Mouse (Mus musculus) stomach, embryonic 14.5 days (tissue): ENCODE data around the gene Slc30a1. TPM values are rescaled to one million over a fixed set of nuclear protein-coding genes. Genes with fewer than 3 reads are reported as not detected.
A peak's percentile ranks its signal among the peaks of the same experiment; 100 is the strongest.

Experiments
- ATAC-seq: fragments of 200-750 bp; cut with Nextera tagmentation; 2 replicates; pipeline ENCODE4 v1.8.0; 2017; ENCODE audit warnings: low read depth, moderate TSS enrichment; ENCODE audit not compliant: insufficient number of reproducible peaks, insufficient read depth, low FRiP score
- H3K27ac ChIP-seq: fragments of 300-500 bp; sonication (generic); 2 replicates; pipeline ENCODE4 v1.5.1; 2014; ENCODE audit warnings: mild to moderate bottlenecking, low read length, moderate library complexity, mixed read lengths
- H3K27me3 ChIP-seq: fragments of 300-500 bp; sonication (generic); 2 replicates; pipeline ENCODE4 v1.6.1; 2014; ENCODE audit warnings: low read length, control low read depth, mixed read lengths; ENCODE audit not compliant: control insufficient read depth, insufficient read depth
- H3K36me3 ChIP-seq: fragments of 300-500 bp; sonication (generic); 2 replicates; pipeline ENCODE4 v1.6.1; 2014; ENCODE audit warnings: mild to moderate bottlenecking, control low read depth, low read length, moderate library complexity, mixed read lengths; ENCODE audit not compliant: control insufficient read depth, insufficient read depth
- H3K4me1 ChIP-seq: fragments of 300-500 bp; sonication (generic); 2 replicates; pipeline ENCODE4 v1.6.1; 2014; ENCODE audit warnings: low read length, control low read depth, mixed read lengths; ENCODE audit not compliant: control insufficient read depth, insufficient read depth
- H3K4me2 ChIP-seq: fragments of 300-500 bp; sonication (generic); replicated peaks from 2 replicates; pipeline ENCODE4 v1.6.1; 2014; ENCODE audit warnings: low read depth, low read length, control low read depth
- H3K4me3 ChIP-seq: fragments of 300-500 bp; sonication (generic); 2 replicates; pipeline ENCODE4 v1.5.1; 2014; ENCODE audit warnings: low read depth, low read length, control low read depth
- H3K9ac ChIP-seq: fragments of 300-500 bp; sonication (generic); replicated peaks from 2 replicates; pipeline ENCODE4 v1.6.1; 2014; ENCODE audit warnings: low read depth, mild to moderate bottlenecking, control low read depth, low read length, moderate library complexity, mixed read lengths
- H3K9me3 ChIP-seq: fragments of 300-500 bp; sonication (generic); 2 replicates; pipeline ENCODE4 v1.6.1; 2016; ENCODE audit warnings: low read depth, low read length, control low read depth; ENCODE audit not compliant: control insufficient read depth
- WGBS: fragments of 180-500 bp; shearing (Covaris S2); extraction: QIAGEN DNeasy Blood & Tissue Kit; methylation state at CpG from one replicate; pipeline ENCODE4 v1.1.7; 2014; 5-methylcytosine and 5-hydroxymethylcytosine counted together
- polyA plus RNA-seq: library from polyadenylated mRNA; unstranded; fragments of >200 nt; fragmentation: Nextera tagmentation; extraction: Ambion mirVana; gene quantifications from 2 replicates; pipeline ENCODE4 v1.2.1, GENCODE M21; 2014

Gene Slc30a1
- polyA plus RNA-seq, 1 experiment from 2014 or later: 1.5 TPM

DNA sequence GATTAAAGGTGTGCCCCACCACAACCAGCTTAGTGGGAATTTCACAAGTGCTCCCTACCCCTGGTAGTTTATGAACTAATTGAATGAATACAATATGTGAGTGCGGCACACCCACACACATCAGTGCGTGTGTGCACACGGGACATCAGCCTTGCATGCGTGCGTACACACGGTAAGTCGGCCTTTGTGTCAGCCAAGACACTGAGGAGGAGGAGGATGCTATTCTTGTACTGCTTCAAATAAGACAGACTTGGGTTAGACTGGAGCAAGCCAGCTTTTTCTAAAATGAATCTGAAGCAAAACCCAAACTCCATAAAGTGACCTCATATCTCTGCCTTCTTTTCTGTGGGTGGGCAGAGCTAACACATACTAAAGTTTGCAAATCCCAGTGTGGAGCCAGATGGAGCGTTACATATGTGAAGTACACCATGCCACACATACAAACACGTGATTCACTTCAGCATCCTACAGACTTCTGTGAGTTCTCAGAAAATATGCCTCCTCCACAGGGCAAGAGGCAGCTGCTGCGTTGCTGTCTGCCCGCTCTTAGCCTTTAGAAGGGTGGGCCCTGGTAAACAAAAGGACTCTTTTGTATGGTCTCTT lies 46.3 kb downstream of the Slc30a1 start:
- no peak overlapping the region for H3K4me3 ChIP-seq
- no peaks in the 10 kb centered on the region for H3K27me3 ChIP-seq
- no peaks in the 10 kb centered on the region for H3K36me3 ChIP-seq
- ATAC-seq: no peak
- H3K27ac ChIP-seq: no peak overlapping the region
- no peak overlapping the region for H3K9ac ChIP-seq
- H3K4me2 ChIP-seq: no peak overlapping the region
- no peaks in the 10 kb centered on the region for H3K9me3 ChIP-seq
- no peaks in the 10 kb centered on the region for H3K4me1 ChIP-seq
- WGBS: 85% methylated on average over 11 of the region's 11 CpGs

DNA sequence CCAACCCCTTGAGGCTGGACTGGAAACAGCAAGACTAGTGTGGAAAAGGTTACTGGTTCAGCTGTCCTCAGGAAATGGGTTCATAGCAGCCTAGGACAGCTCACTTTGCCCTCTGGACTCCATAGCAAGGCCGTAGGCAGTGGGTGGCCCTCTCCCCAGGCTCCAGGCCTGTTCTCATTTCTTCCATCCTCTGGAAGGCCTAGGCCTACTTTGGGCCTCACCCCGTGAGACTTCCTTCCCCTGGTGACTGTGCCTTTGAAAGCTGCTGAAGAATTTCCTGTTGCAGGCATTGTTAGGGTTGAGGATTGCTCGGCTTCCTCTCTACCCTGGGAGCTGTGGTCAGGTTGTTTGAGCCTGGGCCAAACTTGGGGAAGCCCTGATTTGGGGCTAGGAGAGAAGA lies 48.5 kb downstream of the Slc30a1 start:
- no peak for ATAC-seq
- Histone ChIP-seq H3K27ac (no peak overlapping the region; the same call in 1 of the 2 replicates), H3K36me3 (no peaks in the 10 kb centered on the region)

DNA sequence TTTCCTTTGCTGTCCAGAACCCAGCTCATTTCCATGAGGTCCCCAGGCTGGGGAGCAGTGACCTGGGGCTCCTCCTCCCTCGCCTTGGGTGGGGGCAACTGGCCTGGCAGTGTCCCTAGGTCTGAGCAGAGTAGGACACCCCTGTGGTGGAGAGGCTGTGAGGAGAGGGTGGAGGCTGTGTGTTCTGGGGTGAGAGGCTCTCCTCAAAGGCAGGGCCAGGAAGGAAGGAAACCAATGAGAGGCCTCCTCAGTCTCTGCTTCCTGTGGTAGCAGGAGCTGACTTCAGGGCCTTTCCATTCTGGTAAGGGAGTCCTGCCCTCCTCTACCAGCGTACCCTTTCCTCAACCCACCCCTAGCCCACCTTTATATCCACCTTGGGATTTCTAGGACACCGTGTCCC lies 49.7 kb downstream of the Slc30a1 start:
- no peak overlapping the region for H3K9ac ChIP-seq
- ATAC-seq: no peak
- H3K4me3 ChIP-seq: no peak overlapping the region
- H3K4me2 ChIP-seq: no peak overlapping the region
- H3K36me3 ChIP-seq: no peaks in the 10 kb centered on the region
- H3K27ac ChIP-seq: peak overlapping the region; percentile 16; the same call in 1 of the 2 replicates
- WGBS: 75% methylated on average over 3 of the region's 3 CpGs
- H3K27me3 ChIP-seq: no peaks in the 10 kb centered on the region
- H3K4me1 ChIP-seq: no peaks in the 10 kb centered on the region
- H3K9me3 ChIP-seq: no peaks in the 10 kb centered on the region

More for the DNA sequence above, 48.5 kb downstream of the Slc30a1 start:
- WGBS: 62% methylated on average over 3 of the region's 3 CpGs
- Histone ChIP-seq H3K9ac (no peak overlapping the region), H3K9me3 (no peaks in the 10 kb centered on the region), H3K4me1 (no peaks in the 10 kb centered on the region), H3K4me3 (no peak overlapping the region), H3K27me3 (no peaks in the 10 kb centered on the region), H3K4me2 (no peak overlapping the region)

DNA sequence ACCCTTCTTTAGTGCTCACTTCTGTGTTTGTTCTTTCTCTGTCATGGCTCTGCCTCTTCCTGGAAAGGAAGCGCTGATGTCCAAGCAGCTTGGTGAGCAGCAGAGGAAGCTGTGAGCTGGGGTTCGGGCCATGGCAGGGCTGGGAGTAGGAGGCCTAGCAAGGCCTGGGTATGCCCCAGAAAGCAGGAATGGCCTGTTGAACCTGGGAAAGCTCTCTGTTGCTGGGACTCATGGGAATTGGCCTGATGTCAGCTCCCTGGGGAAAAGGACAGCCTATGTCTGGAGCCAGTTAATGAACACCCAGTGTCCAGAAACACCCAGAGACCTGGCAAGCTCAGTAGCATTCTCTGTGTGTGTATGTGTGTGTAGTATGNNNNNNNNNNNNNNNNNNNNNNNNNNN lies 50.3 kb downstream of the Slc30a1 start:
- 84% methylated on average over 2 of the region's 2 CpGs for WGBS
- no peak overlapping the region for H3K9ac ChIP-seq
- no peaks in the 10 kb centered on the region for H3K27me3 ChIP-seq
- ATAC-seq: no peak
- H3K4me3 ChIP-seq: no peak overlapping the region
- H3K36me3 ChIP-seq: no peaks in the 10 kb centered on the region
- H3K27ac ChIP-seq: no peak overlapping the region
- no peaks in the 10 kb centered on the region for H3K4me1 ChIP-seq
- no peak overlapping the region for H3K4me2 ChIP-seq
- H3K9me3 ChIP-seq: no peaks in the 10 kb centered on the region

DNA sequence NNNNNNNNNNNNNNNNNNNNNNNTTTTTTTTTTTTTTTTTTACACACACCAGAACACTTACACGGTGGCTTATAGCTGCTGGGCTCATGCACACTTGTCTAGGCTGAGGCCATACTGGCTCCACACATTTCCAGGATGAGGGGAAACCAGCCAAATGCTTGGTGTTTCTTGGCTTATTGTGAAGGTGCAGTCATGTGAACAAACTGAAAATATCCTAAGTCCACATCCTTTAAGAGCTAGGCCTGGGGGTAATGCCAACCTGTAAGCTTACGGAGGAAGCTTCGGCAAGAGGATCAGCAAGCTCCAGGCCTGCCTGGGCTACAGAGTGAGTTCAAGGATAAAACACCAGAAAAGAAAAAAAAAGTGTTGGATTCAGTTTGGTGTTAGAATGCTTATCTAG lies 50.8 kb downstream of the Slc30a1 start:
- Histone ChIP-seq H3K36me3 (no peaks in the 10 kb centered on the region), H3K4me2 (no peak overlapping the region), H3K9me3 (no peaks in the 10 kb centered on the region), H3K4me3 (no peak overlapping the region), H3K4me1 (no peaks in the 10 kb centered on the region), H3K27me3 (no peaks in the 10 kb centered on the region), H3K9ac (no peak overlapping the region), H3K27ac (no peak overlapping the region)
- WGBS: 98% methylated on average over 3 of the region's 3 CpGs
- no peak for ATAC-seq

DNA sequence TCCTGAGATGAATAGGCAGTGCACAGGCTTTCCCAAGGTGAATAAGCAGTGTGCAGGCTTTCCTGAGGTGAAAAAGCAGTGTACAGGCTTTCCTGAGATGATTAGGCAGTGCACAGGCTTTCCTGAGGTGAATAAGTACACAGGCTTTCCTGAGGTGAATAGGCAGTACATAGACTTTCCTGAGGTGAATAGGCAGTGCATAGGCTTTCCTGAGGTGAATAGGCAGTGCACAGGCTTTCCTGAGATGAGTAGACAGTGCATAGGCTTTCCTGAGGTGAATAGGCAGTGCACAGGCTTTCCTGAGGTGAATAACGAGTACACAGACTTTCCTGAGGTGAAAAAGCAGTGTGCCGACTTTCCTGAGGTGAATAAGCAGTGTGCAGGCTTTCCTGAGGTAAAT lies 54.4 kb downstream of the Slc30a1 start:
- WGBS: 42% methylated on average over 2 of the region's 2 CpGs
- Histone ChIP-seq H3K36me3 (no peaks in the 10 kb centered on the region), H3K27me3 (no peaks in the 10 kb centered on the region), H3K27ac (no peak overlapping the region), H3K4me3 (no peak overlapping the region), H3K9me3 (no peaks in the 10 kb centered on the region), H3K4me2 (no peak overlapping the region), H3K9ac (no peak overlapping the region), H3K4me1 (no peaks in the 10 kb centered on the region)
- no peak for ATAC-seq

Other genes starting within 250 kb of the Slc30a1 start
- 23.8 and 26.4 TPM in 2 replicates for gene Lpgat1, start 188.9 kb upstream of the Slc30a1 start, polyA plus RNA-seq
- gene Nek2, start 85.3 kb upstream of the Slc30a1 start, polyA plus RNA-seq: 26.7 and 31.0 TPM in 2 replicates
- 0.28 and 0.41 TPM in 2 replicates for gene Rd3, start 70.6 kb downstream of the Slc30a1 start, polyA plus RNA-seq
- 28.8 and 30.4 TPM in 2 replicates for gene Traf5, start 185.8 kb downstream of the Slc30a1 start, polyA plus RNA-seq
- gene Rcor3, start 231.3 kb downstream of the Slc30a1 start, polyA plus RNA-seq: 36.3 and 36.8 TPM in 2 replicates